Mouse (Mus musculus): ENCODE measurements at regions not wholly inside any gene's neighbourhood (a gene's known extent, or its start where the extent isn't known, plus 50 kb on each side); places are given as distances from the start of the nearest gene placed in this dataset.

DNA sequence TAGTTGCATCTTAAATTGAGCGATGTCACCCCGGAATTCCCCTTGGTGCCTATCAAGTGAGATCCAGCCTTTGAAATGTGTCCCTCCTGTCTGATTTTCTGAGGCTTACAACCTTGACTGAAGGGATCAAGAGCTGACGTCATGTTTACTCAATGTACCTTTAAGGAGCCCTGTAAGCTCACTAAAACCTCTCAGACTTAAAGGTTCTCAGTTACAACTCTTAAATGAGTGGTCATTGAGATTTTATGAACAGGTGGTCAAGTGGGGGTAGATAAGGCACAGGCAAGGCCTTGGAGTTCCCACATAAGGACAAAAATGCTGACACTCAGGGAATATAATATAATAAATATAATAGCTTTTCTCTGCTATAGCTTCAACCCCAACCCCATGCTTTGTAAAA lies 392.4 kb downstream of the Gsdmc2 start:
- ATAC-seq (ENCODE audit: low FRiP score) (no peak), DNase-seq (ENCODE audit: low spot score, missing footprints) (no peak)
- 84% methylated on average over 3 of the region's 3 CpGs for WGBS
- Histone ChIP-seq H3K27me3 (ENCODE audit: control insufficient read depth, insufficient read depth, low read length) (no peaks in the 10 kb centered on the region), H3K9me3 (ENCODE audit: control insufficient read depth, low read length) (no peaks in the 10 kb centered on the region), H3K4me1 (ENCODE audit: control insufficient read depth, insufficient read depth, low read length) (no peaks in the 10 kb centered on the region), H3K4me3 (ENCODE audit: low read depth, low read length) (no peak overlapping the region), H3K36me3 (ENCODE audit: control insufficient read depth, insufficient read depth, low read length) (no peaks in the 10 kb centered on the region), H3K4me2 (no peak overlapping the region), H3K27ac (ENCODE audit: low read depth, low read length) (no peak overlapping the region), H3K9ac (ENCODE audit: low read length) (no peak overlapping the region)

DNA sequence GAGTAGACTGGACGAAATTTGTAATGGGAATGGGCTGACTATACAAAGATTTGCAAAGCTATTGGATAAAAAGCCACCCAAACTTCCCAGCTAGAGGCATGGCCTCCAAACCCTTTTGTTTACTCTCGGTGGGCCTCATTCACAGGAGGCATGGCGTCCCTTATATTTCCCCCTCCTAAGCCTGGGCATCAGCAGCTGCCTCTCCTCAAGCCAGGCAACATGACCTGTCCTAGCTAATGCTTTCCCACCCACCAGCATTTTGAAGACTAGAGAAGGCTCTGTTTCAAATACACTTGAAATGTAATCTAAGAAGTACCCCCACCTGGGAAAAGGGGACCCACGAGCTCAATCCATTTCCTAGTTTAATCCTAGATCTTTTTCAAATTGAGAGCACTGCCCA lies 398.7 kb downstream of the Gsdmc2 start:
- Histone ChIP-seq H3K4me3 (ENCODE audit: low read depth, low read length) (no peak overlapping the region), H3K4me1 (ENCODE audit: control insufficient read depth, insufficient read depth, low read length) (no peaks in the 10 kb centered on the region), H3K27ac (ENCODE audit: low read depth, low read length) (no peak overlapping the region), H3K27me3 (ENCODE audit: control insufficient read depth, insufficient read depth, low read length) (no peaks in the 10 kb centered on the region), H3K4me2 (no peak overlapping the region), H3K9ac (ENCODE audit: low read length) (no peak overlapping the region), H3K36me3 (ENCODE audit: control insufficient read depth, insufficient read depth, low read length) (no peaks in the 10 kb centered on the region), H3K9me3 (ENCODE audit: control insufficient read depth, low read length) (no peaks in the 10 kb centered on the region)
- no peak for DNase-seq (ENCODE audit: low spot score, missing footprints)
- ATAC-seq (ENCODE audit: low FRiP score): no peak
- WGBS: 70% methylated on average over 4 of the region's 4 CpGs

DNA sequence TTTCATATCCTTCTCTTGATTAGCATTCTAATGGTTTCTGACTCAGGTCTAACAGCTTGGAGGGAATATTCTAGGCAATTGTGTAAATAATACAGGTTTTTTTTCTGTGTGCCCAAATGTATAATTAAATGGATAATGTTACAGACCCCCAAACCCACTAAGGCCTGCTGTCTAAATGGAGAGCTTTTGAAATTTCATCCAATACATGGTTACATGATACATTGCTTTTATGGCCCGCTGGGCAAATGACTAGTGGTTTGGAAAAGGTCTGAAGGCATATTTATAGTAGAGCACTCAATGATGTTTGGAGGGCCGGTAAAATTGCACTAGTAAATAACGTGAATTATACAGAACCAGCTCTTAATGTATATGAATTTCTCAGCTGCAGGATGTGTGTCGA lies 400.0 kb downstream of the Gsdmc2 start:
- H3K4me3 ChIP-seq (ENCODE audit: low read depth, low read length): no peak overlapping the region
- 87% methylated on average over 4 of the region's 4 CpGs for WGBS
- no peak overlapping the region for H3K4me2 ChIP-seq
- ATAC-seq (ENCODE audit: low FRiP score) (no peak), DNase-seq (ENCODE audit: low spot score, missing footprints) (no peak)
- H3K27ac ChIP-seq (ENCODE audit: low read depth, low read length): no peak overlapping the region
- no peaks in the 10 kb centered on the region for H3K9me3 ChIP-seq (ENCODE audit: control insufficient read depth, low read length)
- no peaks in the 10 kb centered on the region for H3K27me3 ChIP-seq (ENCODE audit: control insufficient read depth, insufficient read depth, low read length)
- H3K36me3 ChIP-seq (ENCODE audit: control insufficient read depth, insufficient read depth, low read length): no peaks in the 10 kb centered on the region
- no peak overlapping the region for H3K9ac ChIP-seq (ENCODE audit: low read length)
- no peaks in the 10 kb centered on the region for H3K4me1 ChIP-seq (ENCODE audit: control insufficient read depth, insufficient read depth, low read length)

DNA sequence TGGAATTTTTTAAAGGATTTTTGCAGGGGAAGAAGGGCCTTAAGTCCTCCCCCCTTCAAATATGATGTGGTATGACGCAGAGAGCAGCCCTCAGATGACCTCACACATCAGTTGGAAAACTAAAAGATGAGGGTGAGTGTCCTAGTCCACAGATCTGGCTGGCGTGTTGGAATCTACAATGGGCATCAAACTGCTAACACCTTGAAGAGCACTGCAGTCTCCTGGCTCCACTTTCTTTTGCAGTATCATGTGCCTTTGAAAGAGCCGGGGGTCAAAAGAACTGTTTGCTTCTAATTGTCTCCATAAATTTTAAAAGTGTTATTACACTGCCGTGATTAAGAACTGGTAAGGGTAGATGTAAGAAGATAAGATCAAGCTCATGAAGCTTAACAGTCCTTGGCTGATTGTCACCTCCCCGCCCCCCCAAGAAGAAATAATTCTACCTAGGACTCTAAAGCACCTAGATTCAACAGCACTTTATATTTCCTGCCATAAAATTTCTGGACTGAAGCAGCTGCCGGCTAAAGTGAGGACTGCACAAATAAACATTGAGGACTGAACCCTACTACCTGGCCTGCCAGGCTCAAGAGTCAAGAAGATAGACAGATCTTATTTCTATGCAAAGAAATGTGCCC lies 402.7 kb downstream of the Gsdmc2 start:
- no peak overlapping the region for H3K27ac ChIP-seq (ENCODE audit: low read depth, low read length)
- no peaks in the 10 kb centered on the region for H3K27me3 ChIP-seq (ENCODE audit: control insufficient read depth, insufficient read depth, low read length)
- 89% methylated on average over 6 of the region's 6 CpGs for WGBS
- no peak overlapping the region for H3K9ac ChIP-seq (ENCODE audit: low read length)
- H3K4me1 ChIP-seq (ENCODE audit: control insufficient read depth, insufficient read depth, low read length): no peaks in the 10 kb centered on the region
- ATAC-seq (ENCODE audit: low FRiP score): no peak
- H3K4me2 ChIP-seq: no peak overlapping the region
- no peak overlapping the region for H3K4me3 ChIP-seq (ENCODE audit: low read depth, low read length)
- H3K9me3 ChIP-seq (ENCODE audit: control insufficient read depth, low read length): no peaks in the 10 kb centered on the region
- no peaks in the 10 kb centered on the region for H3K36me3 ChIP-seq (ENCODE audit: control insufficient read depth, insufficient read depth, low read length)
- DNase-seq (ENCODE audit: low spot score, missing footprints): peak; percentile 49

DNA sequence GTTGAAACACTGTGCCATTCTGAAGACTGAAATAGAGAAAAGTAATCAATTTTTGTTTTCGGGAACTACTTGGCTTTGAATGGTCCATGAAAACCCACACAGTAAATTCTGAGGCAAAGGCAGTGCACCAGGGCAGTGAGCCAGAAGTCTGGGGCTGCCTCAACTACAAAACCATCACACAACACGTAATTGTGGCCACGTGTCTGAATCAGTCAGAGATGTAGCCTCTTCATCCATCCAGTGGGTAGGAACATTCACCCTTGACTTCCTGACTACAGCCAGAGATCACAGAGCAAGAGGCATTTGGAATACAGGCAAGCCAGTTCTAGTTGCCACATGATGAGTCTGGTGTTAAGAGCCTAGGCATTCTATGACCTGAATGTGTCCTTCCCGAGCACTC lies 432.3 kb downstream of the Gsdmc2 start:
- 91% methylated on average over 4 of the region's 4 CpGs for WGBS
- no peak overlapping the region for H3K9ac ChIP-seq (ENCODE audit: low read length)
- no peaks in the 10 kb centered on the region for H3K9me3 ChIP-seq (ENCODE audit: control insufficient read depth, low read length)
- H3K36me3 ChIP-seq (ENCODE audit: control insufficient read depth, insufficient read depth, low read length): no peaks in the 10 kb centered on the region
- H3K4me1 ChIP-seq (ENCODE audit: control insufficient read depth, insufficient read depth, low read length): no peaks in the 10 kb centered on the region
- H3K27ac ChIP-seq (ENCODE audit: low read depth, low read length): no peak overlapping the region
- no peak overlapping the region for H3K4me3 ChIP-seq (ENCODE audit: low read depth, low read length)
- ATAC-seq (ENCODE audit: low FRiP score) (no peak), DNase-seq (ENCODE audit: low spot score, missing footprints) (no peak)
- no peaks in the 10 kb centered on the region for H3K27me3 ChIP-seq (ENCODE audit: control insufficient read depth, insufficient read depth, low read length)
- no peak overlapping the region for H3K4me2 ChIP-seq

DNA sequence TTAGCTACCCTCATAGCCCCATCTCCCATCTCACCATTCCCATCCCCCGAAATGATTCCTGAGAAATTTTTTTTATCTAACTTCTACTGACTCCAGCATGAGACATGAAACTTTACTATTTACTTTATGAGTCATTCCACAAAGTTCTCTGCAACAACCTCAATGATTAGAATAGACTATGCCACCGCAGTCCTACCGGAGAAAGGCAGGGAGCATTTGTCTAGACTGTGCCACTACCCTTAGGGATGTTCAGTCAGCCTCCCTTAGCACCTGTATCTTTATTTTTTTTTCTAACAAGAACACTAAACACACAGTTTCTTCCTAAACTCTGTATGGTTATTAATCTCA lies 433.2 kb downstream of the Gsdmc2 start:
- no peak for ATAC-seq (ENCODE audit: low FRiP score)
- Histone ChIP-seq H3K36me3 (ENCODE audit: control insufficient read depth, insufficient read depth, low read length) (no peaks in the 10 kb centered on the region), H3K4me1 (ENCODE audit: control insufficient read depth, insufficient read depth, low read length) (no peaks in the 10 kb centered on the region), H3K27me3 (ENCODE audit: control insufficient read depth, insufficient read depth, low read length) (no peaks in the 10 kb centered on the region), H3K9me3 (ENCODE audit: control insufficient read depth, low read length) (no peaks in the 10 kb centered on the region), H3K27ac (ENCODE audit: low read depth, low read length) (no peak overlapping the region), H3K9ac (ENCODE audit: low read length) (no peak overlapping the region), H3K4me3 (ENCODE audit: low read depth, low read length) (no peak overlapping the region), H3K4me2 (no peak overlapping the region)
- DNase-seq (ENCODE audit: low spot score, missing footprints): no peak
- WGBS: 89% methylated on average over 3 of the region's 3 CpGs

DNA sequence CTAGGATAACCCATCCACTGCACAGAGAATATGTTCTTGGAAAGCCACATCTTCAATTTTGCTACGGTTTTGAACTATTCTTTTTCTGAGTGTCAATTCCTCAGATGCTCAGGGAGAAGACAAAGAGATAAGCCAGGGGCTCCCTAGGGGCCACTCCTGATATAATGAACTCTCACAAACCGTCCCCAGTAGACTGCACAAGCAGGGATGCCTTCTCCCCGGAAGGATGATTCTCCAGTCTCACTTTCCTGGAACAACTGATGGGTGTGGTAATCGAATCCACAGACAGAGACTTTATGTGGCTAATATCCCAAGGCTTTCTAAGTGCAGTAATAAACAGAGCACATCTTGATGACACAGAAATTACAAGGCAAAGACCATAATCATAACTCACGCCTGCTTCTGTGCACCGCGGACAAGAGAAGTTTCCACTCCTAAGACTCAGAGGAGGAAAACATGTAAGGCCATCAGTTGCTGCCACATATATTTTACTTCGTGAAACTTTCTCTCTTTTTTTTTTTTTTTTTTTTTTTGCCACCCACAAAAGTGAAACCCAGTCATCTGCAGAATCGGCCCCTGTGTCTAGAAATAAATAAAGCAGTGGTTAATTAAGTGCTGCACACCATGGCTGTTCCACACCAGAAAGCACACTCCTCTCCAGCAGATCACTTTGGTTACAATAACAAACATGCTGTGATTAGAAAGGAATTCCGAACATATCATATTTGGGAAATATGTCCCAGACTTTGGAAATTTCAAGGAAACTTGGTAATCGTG lies 433.8 kb downstream of the Gsdmc2 start:
- ATAC-seq (ENCODE audit: low FRiP score): no peak
- WGBS: 73% methylated on average over 11 of the region's 11 CpGs

DNA sequence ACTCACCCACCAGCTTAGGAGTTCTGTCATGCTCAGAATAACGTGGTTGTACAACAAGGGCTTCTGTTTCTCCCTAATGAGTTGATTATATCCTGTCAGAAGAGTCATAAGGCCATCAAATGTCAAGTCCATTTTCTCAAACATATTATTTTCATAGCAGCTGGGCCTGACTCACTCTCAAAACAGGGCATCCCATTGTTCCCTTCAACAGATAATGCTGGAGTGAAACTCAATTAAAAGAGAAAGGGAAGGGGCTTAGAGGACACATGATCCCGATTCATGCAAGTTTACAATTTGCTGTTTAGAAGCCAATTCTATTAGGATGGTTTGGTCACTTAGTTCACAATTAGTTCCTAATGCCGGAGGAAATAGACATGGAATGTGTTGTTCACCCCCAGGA lies 444.5 kb downstream of the Gsdmc2 start:
- Histone ChIP-seq H3K9me3 (ENCODE audit: control insufficient read depth, low read length) (no peaks in the 10 kb centered on the region), H3K4me1 (ENCODE audit: control insufficient read depth, insufficient read depth, low read length) (no peaks in the 10 kb centered on the region), H3K36me3 (ENCODE audit: control insufficient read depth, insufficient read depth, low read length) (no peaks in the 10 kb centered on the region), H3K27ac (ENCODE audit: low read depth, low read length) (no peak overlapping the region), H3K4me2 (no peak overlapping the region), H3K27me3 (ENCODE audit: control insufficient read depth, insufficient read depth, low read length) (no peaks in the 10 kb centered on the region), H3K9ac (ENCODE audit: low read length) (no peak overlapping the region), H3K4me3 (ENCODE audit: low read depth, low read length) (no peak overlapping the region)
- DNase-seq (ENCODE audit: low spot score, missing footprints): no peak
- WGBS: 70% methylated on average over 3 of the region's 3 CpGs
- no peak for ATAC-seq (ENCODE audit: low FRiP score)

More for the DNA sequence above, 433.8 kb downstream of the Gsdmc2 start:
- Histone ChIP-seq H3K9ac (ENCODE audit: low read length) (no peak overlapping the region), H3K27me3 (ENCODE audit: control insufficient read depth, insufficient read depth, low read length) (no peaks in the 10 kb centered on the region), H3K27ac (ENCODE audit: low read depth, low read length) (no peak overlapping the region), H3K4me2 (no peak overlapping the region), H3K36me3 (ENCODE audit: control insufficient read depth, insufficient read depth, low read length) (no peaks in the 10 kb centered on the region), H3K9me3 (ENCODE audit: control insufficient read depth, low read length) (no peaks in the 10 kb centered on the region), H3K4me1 (ENCODE audit: control insufficient read depth, insufficient read depth, low read length) (no peaks in the 10 kb centered on the region), H3K4me3 (ENCODE audit: low read depth, low read length) (no peak overlapping the region)
- no peak for DNase-seq (ENCODE audit: low spot score, missing footprints)

DNA sequence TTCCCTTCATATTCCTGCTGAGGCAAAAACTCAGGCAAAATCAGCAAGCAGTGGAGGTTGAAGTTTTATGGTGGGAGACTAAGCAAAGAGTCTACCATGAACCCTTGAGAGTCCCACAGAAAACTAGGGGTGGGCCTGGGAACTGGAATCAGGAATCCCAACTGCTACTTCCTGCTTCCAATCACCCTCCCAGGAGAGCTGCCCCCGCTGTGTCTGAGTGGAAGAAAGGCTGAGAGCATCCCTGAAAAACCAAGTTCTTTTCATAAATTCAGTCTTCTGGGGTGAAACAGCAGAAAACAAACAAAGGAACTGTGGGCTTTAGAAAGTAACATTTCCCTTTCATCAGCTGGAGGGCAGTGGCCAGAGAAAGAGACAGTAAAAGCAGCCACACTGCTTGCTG lies 445.0 kb downstream of the Gsdmc2 start:
- 45% methylated on average over 1 of the region's 1 CpGs for WGBS
- H3K27me3 ChIP-seq (ENCODE audit: control insufficient read depth, insufficient read depth, low read length): no peaks in the 10 kb centered on the region
- no peak overlapping the region for H3K27ac ChIP-seq (ENCODE audit: low read depth, low read length)
- no peak overlapping the region for H3K4me3 ChIP-seq (ENCODE audit: low read depth, low read length)
- H3K36me3 ChIP-seq (ENCODE audit: control insufficient read depth, insufficient read depth, low read length): no peaks in the 10 kb centered on the region
- H3K9me3 ChIP-seq (ENCODE audit: control insufficient read depth, low read length): no peaks in the 10 kb centered on the region
- no peak overlapping the region for H3K4me2 ChIP-seq
- H3K9ac ChIP-seq (ENCODE audit: low read length): no peak overlapping the region
- no peaks in the 10 kb centered on the region for H3K4me1 ChIP-seq (ENCODE audit: control insufficient read depth, insufficient read depth, low read length)
- DNase-seq (ENCODE audit: low spot score, missing footprints) (no peak), ATAC-seq (ENCODE audit: low FRiP score) (no peak)
